Mouse (Mus musculus): ENCODE data around the gene Twistnb. TPM values are rescaled to one million over a fixed set of nuclear protein-coding genes. Genes with fewer than 3 reads are reported as not detected.

The Twistnb gene
- polyA plus RNA-seq, 1 experiment from 2014 or later = 43.0 TPM

Other genes with a start within 250 kb of the Twistnb start
- gene Efcab10, start 34.8 kb upstream of the Twistnb start, polyA plus RNA-seq (2015; fragmentation: Nextera tagmentation; extraction: Ambion mirVana) = 0.28 and 0.49 TPM in 2 replicates

All from stomach, embryonic 16.5 days (tissue).